Mouse (Mus musculus): ENCODE results near the gene Smim8. TPM values are rescaled to one million over a fixed set of nuclear protein-coding genes. Genes with fewer than 3 reads are reported as not detected.

Smim8 gene
- polyA plus RNA-seq, 1 experiment from 2014 or later = 54.0 TPM

Other genes with a start within 250 kb of the Smim8 start
- 59.0 and 65.1 TPM in 2 replicates for gene Akirin2, start 227.5 kb downstream of the Smim8 start, polyA plus RNA-seq (2015; fragmentation: Nextera tagmentation; extraction: Ambion mirVana)
- 91.3 and 102 TPM in 2 replicates for gene Orc3, start 163.5 kb downstream of the Smim8 start, polyA plus RNA-seq (2015; fragmentation: Nextera tagmentation; extraction: Ambion mirVana)
- 68.0 and 72.1 TPM in 2 replicates for gene Rars2, start 163.5 kb downstream of the Smim8 start, polyA plus RNA-seq (2015; fragmentation: Nextera tagmentation; extraction: Ambion mirVana)
- 50.4 and 50.9 TPM in 2 replicates for gene Slc35a1, start 91.0 kb downstream of the Smim8 start, polyA plus RNA-seq (2015; fragmentation: Nextera tagmentation; extraction: Ambion mirVana)
- gene Cfap206, start 48.2 kb downstream of the Smim8 start, polyA plus RNA-seq (2015; fragmentation: Nextera tagmentation; extraction: Ambion mirVana) = 0.27 and 1.3 TPM in 2 replicates
- not detected in 2 replicates for gene Gm136, start 22.2 kb downstream of the Smim8 start, polyA plus RNA-seq (2015; fragmentation: Nextera tagmentation; extraction: Ambion mirVana)
- gene Zfp292, start 104.5 kb upstream of the Smim8 start, polyA plus RNA-seq (2015; fragmentation: Nextera tagmentation; extraction: Ambion mirVana) = 22.2 and 25.6 TPM in 2 replicates
- 0.53 TPM in 1 of 2 replicates, not detected in the other for gene Cga, start 115.4 kb upstream of the Smim8 start, polyA plus RNA-seq (2015; fragmentation: Nextera tagmentation; extraction: Ambion mirVana)